Mouse (Mus musculus): Measurements from ENCODE around the gene Irf9.

GRCm38 (mm10) chr14:55618486-55619195 lies 15.3 kb downstream of the Irf9 start:
- no peak for TF ChIP-seq POLR2A (IDR thresholded peaks at IDR 0.05; ENCODE audit: insufficient read depth, low read length)
- TF ChIP-seq CTCF (IDR thresholded peaks at IDR 0.05; ENCODE audit: low read depth, low read length), result no peak

All from ES-Bruce4 (cell line).